Mouse (Mus musculus) limb, embryonic 14.5 days (tissue): ENCODE results near the gene Ifi205. TPM values are rescaled to one million over a fixed set of nuclear protein-coding genes. Genes with fewer than 3 reads are reported as not detected.
"Not testable (repeated sequence)": the region's sequence is repeated elsewhere in the genome, so short reads cannot be mapped to it uniquely, and the experiment has no call there.

Source experiments
- ATAC-seq: fragments of 200-750 bp; cut with Nextera tagmentation; 2 replicates; pipeline ENCODE4 v1.8.0; 2017; ENCODE audit warnings: low read depth, moderate number of reproducible peaks, moderate TSS enrichment; ENCODE audit not compliant: low FRiP score
- DNase-seq: peaks from one replicate; pipeline ENCODE4 v3.0.0-alpha.2; 2015; ENCODE audit warnings: low spot score
- H3K27ac ChIP-seq: fragments of 300-500 bp; sonication (generic); replicated peaks from 2 replicates; pipeline ENCODE4 v1.5.1; 2014; ENCODE audit warnings: low read depth, mild to moderate bottlenecking, low read length, moderate library complexity, mixed read lengths
- H3K27me3 ChIP-seq: fragments of 300-500 bp; sonication (generic); 2 replicates; pipeline ENCODE4 v1.6.1; 2014; ENCODE audit warnings: low read length, mixed read lengths; ENCODE audit not compliant: control insufficient read depth, insufficient read depth
- H3K36me3 ChIP-seq: fragments of 300-500 bp; sonication (generic); 2 replicates; pipeline ENCODE4 v1.6.1; 2014; ENCODE audit warnings: mild to moderate bottlenecking, low read length, moderate library complexity, mixed read lengths; ENCODE audit not compliant: control insufficient read depth, insufficient read depth
- H3K4me1 ChIP-seq: fragments of 300-500 bp; sonication (generic); 2 replicates; pipeline ENCODE4 v1.6.1; 2014; ENCODE audit warnings: antibody characterized with exemption, low read length, mixed read lengths; ENCODE audit not compliant: control insufficient read depth, insufficient read depth
- H3K4me2 ChIP-seq: fragments of 300-500 bp; sonication (generic); replicated peaks from 2 replicates; pipeline ENCODE4 v1.6.1; 2014; ENCODE audit warnings: low read depth, mild to moderate bottlenecking, low read length, moderate library complexity; ENCODE audit not compliant: severe bottlenecking
- H3K4me3 ChIP-seq: fragments of 300-500 bp; sonication (generic); replicated peaks from 2 replicates; pipeline ENCODE4 v1.5.1; 2014; ENCODE audit warnings: low read length
- H3K9ac ChIP-seq: fragments of 300-500 bp; sonication (generic); 2 replicates; pipeline ENCODE4 v1.6.1; 2014; ENCODE audit warnings: mild to moderate bottlenecking, low read depth, low read length, moderate library complexity; ENCODE audit not compliant: severe bottlenecking
- H3K9me3 ChIP-seq: fragments of 300-500 bp; sonication (generic); 2 replicates; pipeline ENCODE4 v1.6.1; 2016; ENCODE audit warnings: low read length; ENCODE audit not compliant: control insufficient read depth
- POLR2A ChIP-seq: fragments of 200-500 bp; IDR thresholded peaks from 2 replicates; pipeline ENCODE4 v1.8.0; 2012; ENCODE audit warnings: inconsistent platforms, mild to moderate bottlenecking, moderate library complexity, borderline replicate concordance; ENCODE audit not compliant: insufficient read depth, insufficient read length; ENCODE audit errors: extremely low read depth
- WGBS: fragments of 180-500 bp; shearing (Covaris S2); extraction: QIAGEN DNeasy Blood & Tissue Kit; methylation state at CpG from one replicate; pipeline ENCODE4 v1.1.7; 2014; 5-methylcytosine and 5-hydroxymethylcytosine counted together
- polyA plus RNA-seq, 2 experiments: library from polyadenylated mRNA; depleted of rRNA in 1 of 2; stranded (reverse) in 1 of 2; unstranded in 1 of 2; fragments of >200 nt; fragmentation: Nextera tagmentation in 1 of 2; extraction: Ambion mirVana in 1 of 2; gene quantifications; 2 replicates each; pipeline versions ENCODE4 v1.2.1 to v1.2.3; 2012 to 2014

Ifi205 gene
- polyA plus RNA-seq, 2 experiments = 0.08 to 0.26 TPM

DNA sequence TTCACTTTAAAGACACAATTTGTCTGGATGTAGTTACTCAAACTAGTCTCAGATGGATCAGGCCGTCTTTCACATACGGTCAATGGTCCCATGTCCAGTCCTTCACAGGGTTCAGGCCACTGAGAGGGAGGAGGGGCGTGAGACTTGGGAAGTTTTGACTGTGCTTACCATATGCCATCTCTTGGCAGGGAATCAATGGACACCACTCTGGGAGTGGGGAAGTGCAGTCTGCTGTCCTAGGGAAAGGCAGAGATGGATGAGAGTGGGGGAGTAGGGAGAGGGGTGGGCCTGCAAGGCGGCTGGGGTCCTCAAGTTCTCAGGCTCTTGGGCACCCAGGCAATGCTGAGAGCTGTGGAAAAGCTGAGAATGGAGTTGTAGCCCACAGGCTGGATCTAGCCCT, 36.6 kb downstream of the Ifi205 start:
- H3K9me3 ChIP-seq = no peaks in the 10 kb centered on the region
- no peak for DNase-seq
- no peak overlapping the region for H3K4me3 ChIP-seq
- no peak overlapping the region for H3K9ac ChIP-seq
- no peak overlapping the region for H3K4me2 ChIP-seq
- TF ChIP-seq POLR2A = no peak
- no peaks in the 10 kb centered on the region for H3K36me3 ChIP-seq
- H3K27ac ChIP-seq = no peak overlapping the region
- ATAC-seq = no peak
- 86% methylated on average over 4 of the region's 4 CpGs for WGBS
- H3K27me3 ChIP-seq = no peaks in the 10 kb centered on the region
- H3K4me1 ChIP-seq = no peaks in the 10 kb centered on the region

DNA sequence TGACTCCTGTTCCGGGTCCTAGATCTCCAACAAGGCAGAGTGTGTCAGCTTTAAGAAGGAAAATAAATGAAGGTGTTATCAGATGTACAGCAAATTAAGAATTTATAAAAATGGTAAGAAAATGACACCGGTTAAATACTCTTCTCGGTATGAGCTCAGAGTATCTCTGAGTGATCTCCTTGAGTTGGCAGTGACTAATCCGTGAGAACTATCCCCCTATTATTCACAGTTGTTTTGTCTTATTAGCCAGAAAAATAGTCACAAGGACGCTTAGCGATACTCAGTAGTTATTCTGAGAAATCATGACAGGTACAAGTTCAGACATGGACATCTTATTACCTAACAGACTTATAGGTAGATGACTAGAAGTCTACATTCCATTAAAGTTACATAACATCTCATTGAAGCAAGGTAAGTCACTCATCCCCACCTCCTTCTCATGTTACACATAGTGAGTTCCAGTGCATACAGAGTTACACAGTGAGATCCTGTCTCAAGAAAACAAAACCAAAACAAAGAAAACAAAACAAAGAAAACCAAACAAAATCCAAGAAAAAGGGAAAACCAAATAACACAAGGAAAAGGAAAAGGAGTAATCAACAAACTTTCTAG, 48.8 kb downstream of the Ifi205 start, which contains the start of gene Ifi202b:
Gene Ifi202b (minus strand): TSS at position 51 of the 612 bp plus-strand sequence.
- not testable (repeated sequence) for DNase-seq, H3K9me3 ChIP-seq, H3K4me2 ChIP-seq, H3K4me1 ChIP-seq, H3K27ac ChIP-seq, H3K27me3 ChIP-seq, H3K4me3 ChIP-seq, ATAC-seq, H3K36me3 ChIP-seq, H3K9ac ChIP-seq
- WGBS = 83% methylated on average over 6 of the region's 6 CpGs

DNA sequence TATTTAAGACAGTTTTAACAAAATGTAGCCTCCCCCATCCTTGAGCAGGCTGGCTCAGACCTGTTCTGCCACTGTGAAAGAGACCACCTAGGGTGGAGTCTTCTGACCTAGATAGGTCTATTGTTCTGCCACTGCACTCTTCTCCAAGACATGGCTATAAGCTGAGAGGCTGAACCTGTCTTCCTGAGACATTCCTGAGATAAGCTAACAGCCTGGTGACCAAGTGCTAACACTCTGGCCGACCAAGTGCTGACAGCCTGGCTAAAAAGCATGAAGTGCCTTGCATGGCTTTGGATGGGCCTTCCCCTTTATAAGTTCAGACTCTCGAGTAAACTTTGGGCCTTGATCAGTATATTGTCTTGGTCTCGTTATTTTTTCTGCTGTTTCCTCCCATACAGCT, 50.6 kb downstream of the Ifi205 start:
- H3K4me1 ChIP-seq, ATAC-seq, H3K4me3 ChIP-seq, H3K36me3 ChIP-seq, H3K9me3 ChIP-seq, H3K27ac ChIP-seq, H3K9ac ChIP-seq, H3K27me3 ChIP-seq, H3K4me2 ChIP-seq, DNase-seq: not testable (repeated sequence)
- 49% methylated on average over 3 of the region's 3 CpGs for WGBS

DNA sequence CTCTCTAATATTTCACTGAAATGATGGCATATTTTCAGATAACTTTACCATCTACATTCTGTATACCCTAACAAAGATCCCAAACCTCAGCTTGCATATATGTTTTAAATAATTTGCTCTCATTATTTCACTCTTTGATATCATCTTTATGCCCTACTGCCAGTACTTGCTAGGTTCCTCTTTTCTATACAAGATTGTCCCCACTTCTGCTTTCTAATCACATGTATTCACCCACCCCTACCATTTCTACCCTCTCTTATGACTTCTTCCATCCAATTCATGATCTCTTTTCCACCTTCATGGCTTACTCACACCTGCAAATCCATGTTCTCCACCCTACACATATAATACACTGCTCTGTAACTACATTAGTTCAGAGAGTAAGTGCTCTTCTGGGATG, 54.0 kb downstream of the Ifi205 start:
- Histone ChIP-seq H3K9ac (no peak overlapping the region), H3K4me3 (no peak overlapping the region), H3K27me3 (no peaks in the 10 kb centered on the region), H3K9me3 (no peaks in the 10 kb centered on the region), H3K27ac (no peak overlapping the region), H3K4me1 (no peaks in the 10 kb centered on the region), H3K4me2 (no peak overlapping the region), H3K36me3 (no peaks in the 10 kb centered on the region)
- TF ChIP-seq POLR2A = no peak
- ATAC-seq (no peak), DNase-seq (no peak)

DNA sequence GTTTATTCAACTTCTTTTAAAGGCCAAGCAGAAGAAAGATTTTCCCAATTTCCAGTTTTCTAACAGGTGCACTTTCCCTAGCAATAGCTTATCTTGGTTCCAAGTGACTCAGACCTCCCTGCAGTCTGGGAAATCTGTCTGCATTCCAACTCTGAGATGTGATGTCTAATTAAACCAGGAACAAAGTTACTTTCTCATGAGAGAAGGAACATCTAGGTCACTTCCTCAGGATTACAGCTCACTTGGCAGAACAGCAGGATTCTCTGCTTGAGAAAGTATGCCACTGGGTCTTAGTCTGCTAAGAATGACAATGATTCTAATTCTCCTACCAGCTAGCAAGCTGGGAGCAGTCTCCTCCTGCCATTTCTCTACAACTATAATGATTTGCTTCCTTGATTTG, 58.5 kb downstream of the Ifi205 start:
- Histone ChIP-seq H3K9me3 (no peaks in the 10 kb centered on the region), H3K4me3 (no peak overlapping the region), H3K36me3 (no peaks in the 10 kb centered on the region), H3K4me2 (no peak overlapping the region), H3K27ac (no peak overlapping the region), H3K27me3 (no peaks in the 10 kb centered on the region), H3K9ac (no peak overlapping the region), H3K4me1 (no peaks in the 10 kb centered on the region)
- no peak for DNase-seq
- ATAC-seq = no peak
- TF ChIP-seq POLR2A = no peak

Other genes with a start within 250 kb of the Ifi205 start
- gene Ifi211, start 118.8 kb downstream of the Ifi205 start, polyA plus RNA-seq (2012; rRNA removed) = 0.38 and 0.41 TPM in 2 replicates
- 0.77 and 1.1 TPM in 2 replicates for gene Ifi211, start 118.8 kb downstream of the Ifi205 start, polyA plus RNA-seq (2014; fragmentation: Nextera tagmentation; extraction: Ambion mirVana)
- 0.82 and 1.4 TPM in 2 replicates for gene Mndal, start 89.3 kb downstream of the Ifi205 start, polyA plus RNA-seq (2012; rRNA removed)
- gene Mndal, start 89.3 kb downstream of the Ifi205 start, polyA plus RNA-seq (2014; fragmentation: Nextera tagmentation; extraction: Ambion mirVana) = 1.9 and 2.1 TPM in 2 replicates
- gene Ifi203, start 89.1 kb downstream of the Ifi205 start, polyA plus RNA-seq (2012; rRNA removed) = 0.45 and 0.92 TPM in 2 replicates
- 0.84 and 1.3 TPM in 2 replicates for gene Ifi203, start 89.1 kb downstream of the Ifi205 start, polyA plus RNA-seq (2014; fragmentation: Nextera tagmentation; extraction: Ambion mirVana)
- gene Ifi202b, start 49.1 kb downstream of the Ifi205 start, polyA plus RNA-seq (2012; rRNA removed) = 0.50 and 1.0 TPM in 2 replicates
- 1.9 and 4.3 TPM in 2 replicates for gene Ifi202b, start 49.1 kb downstream of the Ifi205 start, polyA plus RNA-seq (2014; fragmentation: Nextera tagmentation; extraction: Ambion mirVana)
- 0.05 TPM in 1 of 2 replicates, not detected in the other for gene Olfr433, start 8.9 kb upstream of the Ifi205 start, polyA plus RNA-seq (2012; rRNA removed)
- 0.07 TPM in 1 of 2 replicates, not detected in the other for gene Olfr433, start 8.9 kb upstream of the Ifi205 start, polyA plus RNA-seq (2014; fragmentation: Nextera tagmentation; extraction: Ambion mirVana)
- gene Olfr432, start 17.4 kb upstream of the Ifi205 start, polyA plus RNA-seq (2012; rRNA removed) = not detected in 2 replicates
- not detected in 2 replicates for gene Olfr432, start 17.4 kb upstream of the Ifi205 start, polyA plus RNA-seq (2014; fragmentation: Nextera tagmentation; extraction: Ambion mirVana)
- not detected in 2 replicates for gene Olfr430, start 34.8 kb upstream of the Ifi205 start, polyA plus RNA-seq (2012; rRNA removed)
- gene Olfr430, start 34.8 kb upstream of the Ifi205 start, polyA plus RNA-seq (2014; fragmentation: Nextera tagmentation; extraction: Ambion mirVana) = not detected in 2 replicates
- not detected in 2 replicates for gene Olfr429, start 52.5 kb upstream of the Ifi205 start, polyA plus RNA-seq (2012; rRNA removed)
- not detected in 2 replicates for gene Olfr429, start 52.5 kb upstream of the Ifi205 start, polyA plus RNA-seq (2014; fragmentation: Nextera tagmentation; extraction: Ambion mirVana)
- gene Olfr427, start 65.1 kb upstream of the Ifi205 start, polyA plus RNA-seq (2012; rRNA removed) = not detected in 2 replicates
- not detected in 2 replicates for gene Olfr427, start 65.1 kb upstream of the Ifi205 start, polyA plus RNA-seq (2014; fragmentation: Nextera tagmentation; extraction: Ambion mirVana)
- not detected in 2 replicates for gene Olfr231, start 89.4 kb upstream of the Ifi205 start, polyA plus RNA-seq (2012; rRNA removed)
- gene Olfr231, start 89.4 kb upstream of the Ifi205 start, polyA plus RNA-seq (2014; fragmentation: Nextera tagmentation; extraction: Ambion mirVana) = not detected in 2 replicates
- not detected in 2 replicates for gene Olfr424, start 99.7 kb upstream of the Ifi205 start, polyA plus RNA-seq (2012; rRNA removed)
- not detected in 2 replicates for gene Olfr424, start 99.7 kb upstream of the Ifi205 start, polyA plus RNA-seq (2014; fragmentation: Nextera tagmentation; extraction: Ambion mirVana)
- gene Olfr420, start 123.8 kb upstream of the Ifi205 start, polyA plus RNA-seq (2012; rRNA removed) = not detected in 2 replicates
- not detected in 2 replicates for gene Olfr420, start 123.8 kb upstream of the Ifi205 start, polyA plus RNA-seq (2014; fragmentation: Nextera tagmentation; extraction: Ambion mirVana)
- 0.09 and 0.19 TPM in 2 replicates for gene Spta1, start 141.0 kb upstream of the Ifi205 start, polyA plus RNA-seq (2012; rRNA removed)
- gene Spta1, start 141.0 kb upstream of the Ifi205 start, polyA plus RNA-seq (2014; fragmentation: Nextera tagmentation; extraction: Ambion mirVana) = 0.19 and 0.34 TPM in 2 replicates
- not detected in 2 replicates for gene Olfr419, start 220.3 kb upstream of the Ifi205 start, polyA plus RNA-seq (2012; rRNA removed)
- not detected in 2 replicates for gene Olfr419, start 220.3 kb upstream of the Ifi205 start, polyA plus RNA-seq (2014; fragmentation: Nextera tagmentation; extraction: Ambion mirVana)